Mouse (Mus musculus): Measurements from ENCODE around the gene Dnah7a.

GRCm38 (mm10) chr1:53721353-53721752, 14.8 kb upstream of the Dnah7a start:
- TF ChIP-seq CTCF (conservative IDR thresholded peaks at IDR 0.05; ENCODE audit: insufficient read depth, insufficient read length, low read depth, low read length) (no peak), POLR2A (IDR thresholded peaks at IDR 0.05; ENCODE audit: low read depth, low read length) (no peak)
